Mouse (Mus musculus): ENCODE measurements around the gene Gm49391. TPM values are rescaled to one million over a fixed set of nuclear protein-coding genes. Genes with fewer than 3 reads are reported as not detected.
"Not testable (repeated sequence)": the region's sequence is repeated elsewhere in the genome, so short reads cannot be mapped to it uniquely, and the experiment has no call there.

Gm49391 gene
- 1 to 10 TPM in 1 of 4 experiments, under 1 TPM in 1, not detected in 2; 0.68 to 1.1 TPM for total RNA-seq (2022)

GRCm38 (mm10) chr13:60936500-60936901, at the start of gene Gm49391, which contains the start of gene Ctla2a:
Gm49391 (minus strand) TSS chr13:60936571.
Ctla2a (minus strand) TSS chr13:60936625.
- no peak for DNase-seq (ENCODE audit: low spot score in 2 of 2)

- not testable (repeated sequence) for DNase-seq (ENCODE audit: low spot score in 2 of 2)
Observed at GRCm38 (mm10) chr13:60972319-60972718, 35.9 kb upstream of the Gm49391 start.

DNA sequence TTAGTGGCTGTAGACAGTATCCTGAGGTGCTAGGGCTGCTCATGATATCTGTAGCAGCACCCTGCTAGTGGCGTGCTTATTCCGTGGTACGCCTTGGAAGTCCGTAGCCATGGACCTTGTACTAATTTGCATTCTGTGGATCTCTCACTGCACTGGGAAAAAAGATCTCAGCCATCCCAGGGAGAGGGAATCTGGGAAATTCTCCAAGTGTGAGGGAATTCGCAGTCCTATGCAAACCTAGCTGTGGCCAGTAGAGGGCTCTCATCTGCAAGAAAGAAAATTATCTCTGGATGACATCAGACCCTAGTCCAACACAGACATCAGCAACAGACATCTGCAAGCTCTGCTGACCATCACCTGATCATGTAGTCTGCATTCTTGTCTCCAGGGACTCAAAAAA, 27.6 kb upstream of the Gm49391 start:
- not testable (repeated sequence) for DNase-seq (ENCODE audit: low spot score in 2 of 2)

DNA sequence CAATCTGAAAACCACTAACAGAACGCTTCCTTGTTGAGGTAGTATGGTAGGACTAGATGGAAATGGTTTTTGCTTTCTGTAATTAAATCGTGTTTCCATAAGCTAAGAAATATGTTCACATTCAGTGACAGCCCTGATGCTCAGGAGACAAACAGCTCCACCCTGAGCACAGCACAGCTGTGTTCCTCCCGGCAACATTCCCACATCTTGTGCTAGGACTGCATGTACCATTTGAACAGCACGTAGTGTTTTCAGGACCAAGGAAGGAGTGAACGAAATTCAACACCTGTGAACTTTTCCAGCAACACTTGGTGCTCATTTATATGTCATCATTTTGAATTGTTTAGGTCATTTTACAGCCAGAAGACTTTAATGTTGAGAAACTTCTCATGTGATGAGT, 25.3 kb upstream of the Gm49391 start:
- DNase-seq (ENCODE audit: low spot score in 2 of 2), result no peak

DNA sequence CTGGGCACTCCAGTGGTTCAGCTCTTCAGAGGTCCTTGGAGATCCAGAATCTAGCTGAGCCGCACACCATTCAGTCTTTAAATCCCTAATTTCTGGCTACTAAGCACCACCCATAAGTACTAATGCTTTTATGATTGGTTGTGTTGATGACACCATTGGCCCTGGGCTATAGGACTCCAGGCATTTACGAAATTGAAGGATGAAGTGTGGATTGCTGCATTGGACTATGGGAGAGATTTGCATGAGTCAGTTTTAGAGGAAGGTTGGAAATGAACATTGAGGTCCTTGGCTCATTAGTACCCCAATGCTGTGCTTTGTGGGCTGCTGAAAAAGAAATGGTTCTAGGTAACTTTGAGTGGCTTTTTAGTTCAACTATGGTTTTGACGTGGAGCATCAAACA, 5.5 kb upstream of the Gm49391 start, which contains the start of gene Tpbpa:
Tpbpa (minus strand) TSS at position 101 of the 400 bp plus-strand sequence.
- DNase-seq (ENCODE audit: low spot score in 2 of 2), result not testable (repeated sequence)

GRCm38 (mm10) chr13:60935490-60935889, 881 bp downstream of the Gm49391 start, which contains the start of gene Gm49393:
Gm49393 (minus strand) TSS chr13:60935590.
- DNase-seq (ENCODE audit: low spot score in 2 of 2), result not testable (repeated sequence)

GRCm38 (mm10) chr13:60904780-60905179, 31.6 kb downstream of the Gm49391 start, which contains the start of gene Tpbpb:
Tpbpb (minus strand) TSS chr13:60904880.
- DNase-seq (ENCODE audit: low spot score in 2 of 2), result not testable (repeated sequence)

GRCm38 (mm10) chr13:60897328-60897727, 39.0 kb downstream of the Gm49391 start, which contains the start of gene Ctla2b:
Ctla2b (minus strand) TSS chr13:60897447.
- no peak for DNase-seq (ENCODE audit: low spot score in 2 of 2)

DNA sequence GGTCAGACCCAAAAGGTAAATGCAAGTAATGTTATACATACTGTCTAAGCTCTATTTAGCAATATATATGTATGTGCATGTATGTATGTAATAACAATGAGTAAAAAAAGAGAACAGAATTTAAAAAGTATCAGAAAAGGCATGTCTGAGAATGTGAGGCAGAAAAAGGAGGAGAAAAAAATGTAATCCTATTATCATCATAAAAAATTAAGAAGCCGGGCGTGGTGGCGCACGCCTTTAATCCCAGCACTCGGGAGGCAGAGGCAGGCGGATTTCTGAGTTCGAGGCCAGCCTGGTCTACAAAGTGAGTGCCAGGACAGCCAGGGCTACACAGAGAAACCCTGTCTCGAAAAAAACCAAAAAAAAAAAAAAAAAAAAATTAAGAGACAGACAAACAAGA, 39.6 kb downstream of the Gm49391 start, which contains the start of gene Gm49392:
Gm49392 (minus strand) TSS at position 101 of the 400 bp plus-strand sequence.
- not testable (repeated sequence) for DNase-seq (ENCODE audit: low spot score in 2 of 2)

DNA sequence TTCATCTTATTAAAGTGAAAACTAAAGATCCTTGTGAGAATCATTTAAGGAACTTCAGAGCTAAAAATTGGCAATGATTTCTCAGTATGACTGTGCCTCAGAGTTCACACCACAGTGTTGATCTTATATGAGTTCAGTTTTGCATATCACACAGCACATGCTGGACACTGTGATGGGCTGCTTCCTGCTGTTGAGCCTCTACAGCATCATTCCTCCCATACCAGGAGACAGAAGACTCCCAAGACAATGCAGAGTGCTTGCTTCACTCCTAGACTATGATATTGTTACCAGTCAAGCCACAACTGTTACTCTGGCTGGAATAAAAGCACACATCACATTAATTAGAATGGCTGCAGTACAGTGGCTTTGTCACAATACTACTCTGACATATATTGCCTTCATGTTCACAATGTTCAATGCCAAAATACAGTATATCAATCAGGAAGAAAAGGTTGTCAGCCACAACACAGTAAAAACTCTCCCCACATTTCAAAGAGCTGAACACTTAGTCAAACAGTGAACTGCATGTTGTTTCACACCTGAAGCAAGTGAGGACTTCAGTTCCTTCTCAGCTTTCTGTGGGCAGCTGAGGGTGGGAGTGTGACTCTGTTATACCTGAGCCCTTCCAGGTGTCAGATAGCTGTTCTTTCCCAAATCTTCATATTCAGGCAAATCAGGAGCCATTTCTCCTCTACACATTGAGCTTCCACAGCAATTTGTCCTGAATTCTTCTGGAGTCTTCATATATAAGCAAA, 40.8 kb downstream of the Gm49391 start:
- no peak for DNase-seq (ENCODE audit: low spot score in 2 of 2)

GRCm38 (mm10) chr13:60892301-60892700, 44.1 kb downstream of the Gm49391 start:
- DNase-seq (ENCODE audit: low spot score in 2 of 2), result no peak

GRCm38 (mm10) chr13:60864281-60864680, 72.1 kb downstream of the Gm49391 start, which contains the start of gene 4930486L24Rik:
4930486L24Rik (minus strand) TSS chr13:60864475.
- no peak for DNase-seq (ENCODE audit: low spot score in 2 of 2)

GRCm38 (mm10) chr13:60848241-60849120, 87.9 kb downstream of the Gm49391 start:
- DNase-seq (ENCODE audit: low spot score in 2 of 2), result no peak

Other genes starting within 250 kb of the Gm49391 start
- not detected for gene BC051665, start 150.2 kb downstream of the Gm49391 start, total RNA-seq (2022)
- gene Ctsll3, start 133.7 kb downstream of the Gm49391 start, total RNA-seq (2022), result not detected
- not detected for gene 4930486L24Rik, start 72.1 kb downstream of the Gm49391 start, total RNA-seq (2022)
- gene Gm49392, start 39.7 kb downstream of the Gm49391 start, total RNA-seq (2022), result under 1 TPM in 1 of 4 experiments, not detected in 3; 0.46 TPM
- gene Ctla2b, start 39.1 kb downstream of the Gm49391 start, total RNA-seq (2022), result 1 to 10 TPM in 2 of 4 experiments, under 1 TPM in 2; 0.46 to 3.3 (median 1.5) TPM
- gene Tpbpb, start 31.7 kb downstream of the Gm49391 start, total RNA-seq (2022), result not detected
- gene Gm49393, start 981 bp downstream of the Gm49391 start, total RNA-seq (2022), result not detected
- gene Ctla2a, start 54 bp upstream of the Gm49391 start, total RNA-seq (2022), result 10 to 100 TPM; 11.5 to 22.1 (median 14.0) TPM
- not detected for gene Tpbpa, start 5.4 kb upstream of the Gm49391 start, total RNA-seq (2022)
- gene Ctsj, start 69.4 kb upstream of the Gm49391 start, total RNA-seq (2022), result not detected
- not detected for gene Ctsq, start 104.1 kb upstream of the Gm49391 start, total RNA-seq (2022)
- gene Ctsr, start 227.7 kb upstream of the Gm49391 start, total RNA-seq (2022), result not detected